Mouse (Mus musculus): ENCODE data around the gene Slc44a1. TPM values are rescaled to one million over a fixed set of nuclear protein-coding genes. Genes with fewer than 3 reads are reported as not detected.

The Slc44a1 gene
- polyA plus RNA-seq, 1 experiment from 2014 or later, result 16.6 TPM

DNA sequence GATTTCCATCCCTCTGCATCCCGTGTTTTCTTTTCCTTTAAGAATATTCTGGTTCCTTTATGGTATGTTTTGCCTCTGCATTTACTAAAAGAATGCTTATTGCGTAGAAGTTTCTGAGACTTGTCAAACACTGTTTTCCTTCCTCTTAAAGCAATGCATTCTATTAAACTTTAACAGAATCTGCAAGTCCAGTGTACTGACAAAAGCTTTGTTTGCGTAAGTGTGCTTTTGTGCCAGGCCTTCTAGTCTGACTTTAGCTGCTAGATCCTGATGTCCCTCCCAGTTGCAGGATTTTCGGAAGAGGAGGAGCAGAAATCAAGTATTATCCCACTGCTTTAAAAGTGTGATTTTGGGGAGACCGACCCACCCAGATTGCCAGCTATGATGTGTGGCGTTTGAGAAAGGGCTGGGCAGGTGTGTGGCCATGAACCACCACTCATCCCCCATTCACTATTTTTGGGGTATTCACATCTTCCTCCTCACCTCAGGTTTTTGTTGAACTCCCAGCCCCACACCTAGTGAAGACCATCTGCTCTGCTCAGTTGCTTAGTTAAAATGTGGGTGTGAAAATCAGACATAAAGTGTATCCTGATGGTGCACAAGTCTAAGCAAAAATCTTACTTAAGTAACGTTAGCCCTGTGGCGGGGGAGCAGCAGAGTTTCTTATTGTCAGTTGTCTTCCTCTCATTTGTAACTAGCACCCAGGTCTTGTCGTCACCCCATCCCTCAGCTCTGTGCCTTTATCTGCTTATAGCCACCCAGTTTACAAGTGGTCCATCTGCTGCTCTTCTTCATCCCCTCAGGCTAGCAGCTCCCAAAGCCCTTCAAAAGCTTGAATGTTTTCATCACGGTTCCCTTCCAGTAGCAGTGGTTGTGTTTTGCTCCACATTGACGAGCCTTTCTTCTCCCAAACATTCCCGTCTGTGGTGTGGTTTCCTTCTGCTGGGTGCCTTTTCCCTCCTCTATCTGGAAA lies 47.3 kb downstream of the Slc44a1 start:
- H3K9ac ChIP-seq, result no peak overlapping the region
- no peak overlapping the region for H3K4me3 ChIP-seq (replicated peaks; ENCODE audit: low read length)
- no peak overlapping the region for H3K27ac ChIP-seq
- no peak for DNase-seq (ENCODE audit: low spot score)
- WGBS, result 73% methylated on average over 12 of the region's 12 CpGs
- H3K4me1 ChIP-seq (replicated peaks; ENCODE audit: control insufficient read depth, insufficient read depth, low read length), result peaks cover 6% of the 10 kb centered on the region; the same call in 1 of the 2 replicates
- ATAC-seq (ENCODE audit: low FRiP score), result no peak
- H3K27me3 ChIP-seq (ENCODE audit: control insufficient read depth, insufficient read depth, low read length), result no peaks in the 10 kb centered on the region
- no peak overlapping the region for H3K4me2 ChIP-seq (replicated peaks)
- H3K36me3 ChIP-seq (replicated peaks; ENCODE audit: control insufficient read depth, insufficient read depth), result no peaks in the 10 kb centered on the region
- H3K9me3 ChIP-seq (ENCODE audit: control insufficient read depth, low read length), result no peaks in the 10 kb centered on the region

DNA sequence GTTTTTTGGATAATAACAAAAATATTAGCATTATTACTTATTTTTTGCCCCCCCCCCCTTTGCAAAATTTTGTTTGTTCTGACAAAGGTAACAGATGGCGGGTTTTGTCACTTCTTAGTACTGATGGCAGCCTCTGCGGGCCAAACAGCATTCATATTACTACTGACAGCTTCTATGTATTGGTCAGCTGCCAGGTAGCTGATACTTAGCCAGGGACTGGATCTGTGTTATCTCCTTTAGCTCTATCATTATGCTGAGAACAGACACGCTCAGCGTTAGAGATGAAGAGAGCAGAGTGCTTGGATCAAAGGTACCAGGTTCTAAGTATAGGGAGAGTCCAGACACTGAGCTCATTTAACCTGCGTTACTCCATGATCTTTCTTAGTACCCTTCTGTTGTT lies 48.6 kb downstream of the Slc44a1 start:
- DNase-seq (ENCODE audit: low spot score) (no peak), ATAC-seq (ENCODE audit: low FRiP score) (no peak)
- Histone ChIP-seq H3K4me1 (replicated peaks; ENCODE audit: control insufficient read depth, insufficient read depth, low read length) (peaks cover 6% of the 10 kb centered on the region; the same call in 1 of the 2 replicates), H3K36me3 (replicated peaks; ENCODE audit: control insufficient read depth, insufficient read depth) (no peaks in the 10 kb centered on the region), H3K27me3 (ENCODE audit: control insufficient read depth, insufficient read depth, low read length) (no peaks in the 10 kb centered on the region), H3K4me2 (replicated peaks) (no peak overlapping the region), H3K9me3 (ENCODE audit: control insufficient read depth, low read length) (no peaks in the 10 kb centered on the region), H3K4me3 (replicated peaks; ENCODE audit: low read length) (no peak overlapping the region), H3K27ac (no peak overlapping the region), H3K9ac (no peak overlapping the region)
- 83% methylated on average over 5 of the region's 5 CpGs for WGBS

DNA sequence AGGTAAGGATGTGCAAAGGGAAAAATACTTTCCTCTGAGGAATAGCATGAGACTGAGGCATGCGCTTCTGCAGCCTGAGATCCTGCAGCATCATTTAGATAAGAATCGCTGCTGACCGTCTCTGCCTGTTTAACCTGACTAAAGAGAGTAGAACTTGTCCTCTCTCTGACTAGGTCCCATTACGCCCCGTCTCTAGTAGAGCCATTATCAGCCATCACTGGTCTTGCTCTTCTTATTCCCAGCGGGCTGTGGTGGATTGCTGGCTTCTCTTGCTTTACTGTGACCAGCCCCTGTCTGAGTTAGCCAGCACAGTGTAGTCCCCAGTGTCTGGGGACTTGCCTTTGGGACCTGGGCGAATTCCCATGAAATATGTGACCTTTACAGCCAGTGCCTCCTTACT lies 50.2 kb downstream of the Slc44a1 start:
- H3K36me3 ChIP-seq (replicated peaks; ENCODE audit: control insufficient read depth, insufficient read depth), result no peaks in the 10 kb centered on the region
- no peaks in the 10 kb centered on the region for H3K9me3 ChIP-seq (ENCODE audit: control insufficient read depth, low read length)
- no peak overlapping the region for H3K4me2 ChIP-seq (replicated peaks)
- H3K27ac ChIP-seq, result no peak overlapping the region
- ATAC-seq (ENCODE audit: low FRiP score) (no peak), DNase-seq (ENCODE audit: low spot score) (no peak)
- no peak overlapping the region for H3K9ac ChIP-seq
- H3K4me3 ChIP-seq (replicated peaks; ENCODE audit: low read length), result no peak overlapping the region
- peaks cover 6% of the 10 kb centered on the region; the same call in 1 of the 2 replicates for H3K4me1 ChIP-seq (replicated peaks; ENCODE audit: control insufficient read depth, insufficient read depth, low read length)
- no peaks in the 10 kb centered on the region for H3K27me3 ChIP-seq (ENCODE audit: control insufficient read depth, insufficient read depth, low read length)
- WGBS, result 92% methylated on average over 7 of the region's 7 CpGs

DNA sequence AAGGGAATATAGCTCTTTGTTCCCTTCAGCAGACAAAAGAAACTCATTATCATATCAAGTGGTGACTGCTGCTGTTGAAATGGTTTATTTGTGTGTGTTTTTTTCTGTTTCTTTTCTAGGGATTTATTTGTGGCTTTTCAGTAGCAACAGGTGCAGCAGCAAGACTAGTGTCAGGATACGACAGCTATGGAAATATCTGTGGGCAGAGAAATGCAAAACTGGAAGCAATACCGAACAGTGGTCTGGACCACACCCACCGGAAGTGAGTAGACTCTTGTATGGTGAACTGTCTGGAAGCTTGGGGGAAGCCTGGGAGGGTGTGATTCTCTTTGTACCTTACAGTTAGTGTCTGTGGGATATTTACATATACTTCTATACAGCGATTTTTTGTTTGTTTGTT lies 51.1 kb downstream of the Slc44a1 start:
- Histone ChIP-seq H3K27me3 (ENCODE audit: control insufficient read depth, insufficient read depth, low read length) (no peaks in the 10 kb centered on the region), H3K4me2 (replicated peaks) (no peak overlapping the region), H3K27ac (no peak overlapping the region; the same call in 1 of the 2 replicates), H3K9ac (no peak overlapping the region), H3K9me3 (ENCODE audit: control insufficient read depth, low read length) (no peaks in the 10 kb centered on the region), H3K4me3 (replicated peaks; ENCODE audit: low read length) (no peak overlapping the region), H3K36me3 (replicated peaks; ENCODE audit: control insufficient read depth, insufficient read depth) (no peaks in the 10 kb centered on the region), H3K4me1 (replicated peaks; ENCODE audit: control insufficient read depth, insufficient read depth, low read length) (peaks cover 11% of the 10 kb centered on the region)
- 46% methylated on average over 4 of the region's 4 CpGs for WGBS
- ATAC-seq (ENCODE audit: low FRiP score) (no peak), DNase-seq (ENCODE audit: low spot score) (no peak)

DNA sequence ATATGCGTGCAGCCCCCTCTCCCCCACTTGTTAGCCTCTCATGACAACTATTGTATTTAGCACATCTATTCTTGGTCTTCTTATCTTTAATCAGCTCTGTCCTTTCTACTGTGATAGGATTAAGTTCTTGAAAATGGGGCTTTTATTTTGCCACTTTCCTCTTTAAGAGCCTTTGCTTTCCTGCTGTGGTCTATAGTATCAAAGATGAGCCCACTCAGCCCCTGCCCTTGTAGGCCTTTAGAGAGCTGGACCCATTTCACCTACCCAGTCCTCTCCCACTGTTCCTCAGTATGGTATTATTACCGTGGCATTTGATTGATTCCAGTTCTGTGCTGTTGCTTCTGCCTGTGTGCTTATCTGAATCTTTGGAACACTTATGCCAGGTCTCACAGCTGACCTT lies 55.4 kb downstream of the Slc44a1 start:
- ATAC-seq (ENCODE audit: low FRiP score) (no peak), DNase-seq (ENCODE audit: low spot score) (no peak)
- Histone ChIP-seq H3K4me3 (replicated peaks; ENCODE audit: low read length) (no peak overlapping the region), H3K9me3 (ENCODE audit: control insufficient read depth, low read length) (no peaks in the 10 kb centered on the region), H3K4me2 (replicated peaks) (no peak overlapping the region), H3K4me1 (replicated peaks; ENCODE audit: control insufficient read depth, insufficient read depth, low read length) (peaks cover 11% of the 10 kb centered on the region), H3K9ac (no peak overlapping the region), H3K36me3 (replicated peaks; ENCODE audit: control insufficient read depth, insufficient read depth) (no peaks in the 10 kb centered on the region), H3K27me3 (ENCODE audit: control insufficient read depth, insufficient read depth, low read length) (no peaks in the 10 kb centered on the region), H3K27ac (no peak overlapping the region)
- 49% methylated on average over 2 of the region's 2 CpGs for WGBS

DNA sequence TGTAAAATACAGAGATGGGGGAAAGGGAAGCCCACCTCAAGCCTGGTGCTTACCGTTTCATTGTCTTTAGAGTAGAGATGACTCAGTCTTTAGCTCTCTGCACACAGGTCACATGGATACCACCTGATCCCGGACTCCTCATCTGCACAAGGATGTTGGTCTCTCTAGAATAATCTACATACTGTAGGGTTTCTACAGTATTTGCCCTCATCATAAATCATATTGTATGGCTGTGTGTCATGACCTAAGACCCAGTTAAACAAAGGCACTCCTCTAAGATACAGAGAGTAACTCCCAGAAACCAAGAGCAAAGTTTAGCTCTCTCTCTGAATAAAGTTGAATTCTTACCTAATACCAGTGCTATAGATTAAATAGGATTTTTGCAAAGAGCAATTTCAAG lies 62.6 kb downstream of the Slc44a1 start:
- no peak overlapping the region for H3K9ac ChIP-seq
- no peaks in the 10 kb centered on the region for H3K9me3 ChIP-seq (ENCODE audit: control insufficient read depth, low read length)
- WGBS, result 78% methylated on average over 2 of the region's 2 CpGs
- DNase-seq (ENCODE audit: low spot score) (no peak), ATAC-seq (ENCODE audit: low FRiP score) (no peak)
- H3K27ac ChIP-seq, result no peak overlapping the region
- H3K36me3 ChIP-seq (replicated peaks; ENCODE audit: control insufficient read depth, insufficient read depth), result no peaks in the 10 kb centered on the region
- H3K4me1 ChIP-seq (replicated peaks; ENCODE audit: control insufficient read depth, insufficient read depth, low read length), result no peaks in the 10 kb centered on the region
- H3K27me3 ChIP-seq (ENCODE audit: control insufficient read depth, insufficient read depth, low read length), result no peaks in the 10 kb centered on the region
- no peak overlapping the region for H3K4me2 ChIP-seq (replicated peaks)
- H3K4me3 ChIP-seq (replicated peaks; ENCODE audit: low read length), result no peak overlapping the region

DNA sequence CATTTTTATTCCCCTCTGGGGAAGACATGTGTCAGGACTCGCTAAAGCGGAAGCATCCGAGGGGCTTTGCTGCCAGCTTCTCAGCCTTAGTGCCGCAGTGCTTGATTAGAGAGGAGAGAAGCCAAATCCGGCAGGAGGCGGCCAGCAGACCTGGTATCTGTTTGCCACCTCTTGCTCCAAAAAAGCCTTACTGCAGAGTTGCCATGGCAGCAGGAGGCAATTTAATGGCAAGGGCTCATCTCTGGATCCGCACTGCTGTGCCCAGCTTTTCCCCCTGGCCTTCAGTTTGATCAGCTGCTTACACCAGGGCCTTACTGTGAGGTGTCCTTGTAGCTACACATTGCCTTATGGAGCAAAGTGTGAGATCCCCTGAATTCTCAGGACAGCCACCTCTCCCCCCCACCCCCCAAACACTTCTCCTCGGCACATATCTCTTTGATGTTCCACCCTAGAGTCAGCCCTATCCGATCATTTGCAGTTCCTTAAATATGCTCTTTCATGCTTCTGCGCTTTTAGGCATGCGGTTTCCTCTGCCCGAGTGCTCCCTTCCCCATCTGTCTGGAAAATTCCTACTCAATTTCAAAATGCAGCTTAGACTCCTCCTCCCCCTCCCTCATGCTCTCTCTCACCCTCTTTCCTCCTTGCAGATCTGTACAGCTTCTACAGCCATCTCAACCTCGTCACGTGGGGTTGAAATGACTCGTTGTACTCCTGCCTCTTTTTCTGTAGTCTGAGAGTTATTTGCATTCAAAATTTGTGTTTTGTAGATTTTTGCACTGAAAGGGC lies 72.1 kb downstream of the Slc44a1 start:
- Histone ChIP-seq H3K9ac (peak overlapping the region; percentile 4; the same call in 1 of the 2 replicates), H3K27ac (peak overlapping the region; percentile 75), H3K36me3 (replicated peaks; ENCODE audit: control insufficient read depth, insufficient read depth) (no peaks in the 10 kb centered on the region), H3K4me3 (replicated peaks; ENCODE audit: low read length) (no peak overlapping the region), H3K9me3 (ENCODE audit: control insufficient read depth, low read length) (no peaks in the 10 kb centered on the region), H3K27me3 (ENCODE audit: control insufficient read depth, insufficient read depth, low read length) (no peaks in the 10 kb centered on the region), H3K4me1 (replicated peaks; ENCODE audit: control insufficient read depth, insufficient read depth, low read length) (peaks cover 28% of the 10 kb centered on the region), H3K4me2 (replicated peaks) (peak overlapping the region; percentile 14; the same call in 1 of the 2 replicates)
- ATAC-seq (ENCODE audit: low FRiP score) (peak; percentile 84), DNase-seq (ENCODE audit: low spot score) (peak; percentile 56)
- 34% methylated on average over 15 of the region's 15 CpGs for WGBS

DNA sequence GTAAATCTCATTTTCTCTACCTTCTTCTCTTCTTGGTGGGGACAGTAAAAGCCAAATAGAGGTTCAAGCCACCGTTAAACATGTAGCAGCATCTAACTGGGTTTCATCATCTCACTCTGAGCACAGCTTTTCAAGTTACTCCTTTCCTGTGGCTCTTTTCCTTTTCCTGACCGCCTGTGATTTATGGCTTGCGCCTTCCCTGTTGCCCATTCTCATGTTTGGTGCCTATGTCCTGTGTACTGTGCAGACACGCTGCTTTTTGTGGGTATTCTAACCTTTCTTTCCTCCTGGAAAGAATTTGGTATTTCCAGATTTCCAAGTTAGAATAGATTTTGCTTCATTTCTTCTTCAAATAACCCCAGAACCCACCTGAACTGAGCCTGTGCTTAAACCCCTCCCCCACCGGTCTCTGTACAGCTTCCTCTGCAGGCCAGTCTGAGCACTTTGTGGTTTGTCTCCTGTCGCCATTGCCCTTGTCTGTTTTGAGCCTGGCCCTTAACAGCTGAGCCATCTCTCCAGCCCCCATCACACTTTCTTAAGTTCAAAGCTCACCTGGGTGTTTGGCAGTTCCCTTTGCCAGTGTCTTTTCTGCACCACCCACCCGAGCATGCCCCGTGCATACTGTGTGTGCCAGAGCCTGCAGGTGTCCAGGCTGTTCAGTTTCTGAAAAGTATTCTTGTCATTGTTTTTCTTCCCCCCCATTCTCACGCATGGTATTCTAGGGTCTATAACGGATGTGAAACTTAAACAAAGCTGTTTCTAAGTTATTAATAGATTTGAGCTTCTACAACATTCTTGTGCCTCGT lies 73.3 kb downstream of the Slc44a1 start:
- Histone ChIP-seq H3K4me2 (replicated peaks) (no peak overlapping the region), H3K4me3 (replicated peaks; ENCODE audit: low read length) (no peak overlapping the region), H3K9me3 (ENCODE audit: control insufficient read depth, low read length) (no peaks in the 10 kb centered on the region), H3K27ac (peak overlapping the region; percentile 75), H3K36me3 (replicated peaks; ENCODE audit: control insufficient read depth, insufficient read depth) (no peaks in the 10 kb centered on the region), H3K4me1 (replicated peaks; ENCODE audit: control insufficient read depth, insufficient read depth, low read length) (peaks cover 28% of the 10 kb centered on the region), H3K27me3 (ENCODE audit: control insufficient read depth, insufficient read depth, low read length) (no peaks in the 10 kb centered on the region), H3K9ac (no peak overlapping the region)
- DNase-seq (ENCODE audit: low spot score), result no peak
- WGBS, result 78% methylated on average over 11 of the region's 11 CpGs
- ATAC-seq (ENCODE audit: low FRiP score), result no peak
